Mouse (Mus musculus) heart, embryonic 13.5 days (tissue): ENCODE measurements at regions not wholly inside any gene's neighbourhood (a gene's known extent, or its start where the extent isn't known, plus 50 kb on each side); places are given as distances from the start of the nearest gene placed in this dataset.

Experiments
- ATAC-seq: fragments of 200-750 bp; cut with Nextera tagmentation; 2 replicates; pipeline ENCODE4 v1.8.0; 2017; ENCODE audit warnings: moderate TSS enrichment; ENCODE audit not compliant: insufficient number of reproducible peaks, low FRiP score, low TSS enrichment; ENCODE audit errors: extremely low read depth
- H3K27ac ChIP-seq: fragments of 300-500 bp; sonication (generic); replicated peaks from 2 replicates; pipeline ENCODE4 v1.5.1; 2015; ENCODE audit warnings: moderate library complexity, mild to moderate bottlenecking, inconsistent platforms
- H3K27me3 ChIP-seq: fragments of 300-500 bp; sonication (generic); replicated peaks from 2 replicates; pipeline ENCODE4 v1.6.1; 2015; ENCODE audit warnings: mild to moderate bottlenecking, inconsistent platforms
- H3K36me3 ChIP-seq: fragments of 300-500 bp; sonication (generic); 2 replicates; pipeline ENCODE4 v1.6.1; 2015; ENCODE audit warnings: mild to moderate bottlenecking, inconsistent platforms
- H3K4me1 ChIP-seq: fragments of 300-500 bp; sonication (generic); 2 replicates; pipeline ENCODE4 v1.6.1; 2015; ENCODE audit warnings: inconsistent platforms
- H3K4me2 ChIP-seq: fragments of 300-500 bp; sonication (generic); 2 replicates; pipeline ENCODE4 v1.6.1; 2015; ENCODE audit warnings: inconsistent platforms, mild to moderate bottlenecking, moderate library complexity
- H3K4me3 ChIP-seq: fragments of 300-500 bp; sonication (generic); 2 replicates; pipeline ENCODE4 v1.5.1; 2015; ENCODE audit warnings: moderate library complexity, mild to moderate bottlenecking, inconsistent platforms
- H3K9ac ChIP-seq: fragments of 300-500 bp; sonication (generic); 2 replicates; pipeline ENCODE4 v1.6.1; 2015; ENCODE audit warnings: inconsistent platforms, mild to moderate bottlenecking, moderate library complexity
- H3K9me3 ChIP-seq: fragments of 300-500 bp; sonication (generic); 2 replicates; pipeline ENCODE4 v1.6.1; 2016; ENCODE audit warnings: inconsistent platforms
- WGBS: fragments of 180-500 bp; shearing (Covaris S2); methylation state at CpG from one replicate; pipeline ENCODE4 v1.1.7; 2015; ENCODE audit warnings: mixed read lengths; 5-methylcytosine and 5-hydroxymethylcytosine counted together

- no peaks in the 10 kb centered on the region for H3K4me1 ChIP-seq
- H3K9me3 ChIP-seq: no peaks in the 10 kb centered on the region
- H3K9ac ChIP-seq: no peak overlapping the region
- H3K36me3 ChIP-seq: no peaks in the 10 kb centered on the region
- H3K27me3 ChIP-seq: no peaks in the 10 kb centered on the region
- no peak overlapping the region for H3K4me3 ChIP-seq
- H3K27ac ChIP-seq: no peak overlapping the region
- no peak overlapping the region for H3K4me2 ChIP-seq
- no peak for ATAC-seq
- WGBS: 42% methylated on average over 6 of the region's 6 CpGs
Observed at GRCm38 (mm10) chr2:117432010-117432409, 89.2 kb upstream of the Rasgrp1 start.

- Histone ChIP-seq H3K27me3 (no peaks in the 10 kb centered on the region), H3K9me3 (no peaks in the 10 kb centered on the region), H3K9ac (no peak overlapping the region), H3K4me3 (no peak overlapping the region), H3K27ac (no peak overlapping the region), H3K4me2 (no peak overlapping the region), H3K4me1 (no peaks in the 10 kb centered on the region), H3K36me3 (no peaks in the 10 kb centered on the region)
- WGBS: 59% methylated on average over 2 of the region's 2 CpGs
- no peak for ATAC-seq
Observed at GRCm38 (mm10) chr2:117432923-117433322, 90.1 kb upstream of the Rasgrp1 start.

GRCm38 (mm10) chr2:117433482-117433881 is 90.7 kb upstream of the Rasgrp1 start:
- Histone ChIP-seq H3K4me3 (no peak overlapping the region), H3K4me1 (no peaks in the 10 kb centered on the region), H3K36me3 (no peaks in the 10 kb centered on the region), H3K27me3 (no peaks in the 10 kb centered on the region), H3K9ac (no peak overlapping the region), H3K9me3 (no peaks in the 10 kb centered on the region), H3K27ac (no peak overlapping the region), H3K4me2 (no peak overlapping the region)
- no peak for ATAC-seq
- 63% methylated on average over 2 of the region's 2 CpGs for WGBS

GRCm38 (mm10) chr2:117438079-117438478 is 95.3 kb upstream of the Rasgrp1 start:
- no peaks in the 10 kb centered on the region for H3K4me1 ChIP-seq
- no peaks in the 10 kb centered on the region for H3K9me3 ChIP-seq
- H3K4me3 ChIP-seq: no peak overlapping the region
- no peak overlapping the region for H3K9ac ChIP-seq
- no peak for ATAC-seq
- H3K27me3 ChIP-seq: no peaks in the 10 kb centered on the region
- no peaks in the 10 kb centered on the region for H3K36me3 ChIP-seq
- H3K27ac ChIP-seq: no peak overlapping the region
- 72% methylated on average over 12 of the region's 12 CpGs for WGBS
- H3K4me2 ChIP-seq: no peak overlapping the region

- no peak overlapping the region for H3K4me3 ChIP-seq
Observed at GRCm38 (mm10) chr2:117438586-117439371, 96.0 kb upstream of the Rasgrp1 start.

GRCm38 (mm10) chr2:117439372-117440183 is 96.8 kb upstream of the Rasgrp1 start:
- no peaks in the 10 kb centered on the region for H3K36me3 ChIP-seq
- no peaks in the 10 kb centered on the region for H3K27me3 ChIP-seq
- WGBS: 58% methylated on average over 12 of the region's 12 CpGs
- H3K4me1 ChIP-seq: peaks cover 8% of the 10 kb centered on the region
- H3K27ac ChIP-seq: no peak overlapping the region
- H3K4me2 ChIP-seq: no peak overlapping the region
- no peaks in the 10 kb centered on the region for H3K9me3 ChIP-seq
- H3K4me3 ChIP-seq: no peak overlapping the region
- no peak overlapping the region for H3K9ac ChIP-seq
- no peak for ATAC-seq

More at GRCm38 (mm10) chr2:117438586-117439371, 96.0 kb upstream of the Rasgrp1 start:
- Histone ChIP-seq H3K27ac (no peak overlapping the region), H3K9ac (no peak overlapping the region), H3K4me1 (peaks cover under 1% of the 10 kb centered on the region; the same call in 1 of the 2 replicates), H3K4me2 (no peak overlapping the region), H3K36me3 (no peaks in the 10 kb centered on the region), H3K9me3 (no peaks in the 10 kb centered on the region), H3K27me3 (no peaks in the 10 kb centered on the region)
- WGBS: 58% methylated on average over 8 of the region's 8 CpGs
- no peak for ATAC-seq

- Histone ChIP-seq H3K4me1 (peaks cover 10% of the 10 kb centered on the region), H3K9me3 (no peaks in the 10 kb centered on the region), H3K36me3 (no peaks in the 10 kb centered on the region), H3K9ac (no peak overlapping the region), H3K4me3 (no peak overlapping the region), H3K27ac (no peak overlapping the region), H3K4me2 (no peak overlapping the region), H3K27me3 (no peaks in the 10 kb centered on the region)
- WGBS: 79% methylated on average over 7 of the region's 7 CpGs
- no peak for ATAC-seq
Observed at GRCm38 (mm10) chr2:117440801-117441281, 98.0 kb upstream of the Rasgrp1 start.

GRCm38 (mm10) chr2:117442862-117443261 is 100.1 kb upstream of the Rasgrp1 start:
- no peak overlapping the region for H3K9ac ChIP-seq
- H3K27me3 ChIP-seq: no peaks in the 10 kb centered on the region
- no peak for ATAC-seq
- peaks cover 10% of the 10 kb centered on the region for H3K4me1 ChIP-seq
- 72% methylated on average over 4 of the region's 4 CpGs for WGBS
- no peak overlapping the region for H3K4me3 ChIP-seq
- H3K36me3 ChIP-seq: no peaks in the 10 kb centered on the region
- no peak overlapping the region for H3K27ac ChIP-seq
- no peaks in the 10 kb centered on the region for H3K9me3 ChIP-seq
- H3K4me2 ChIP-seq: no peak overlapping the region

GRCm38 (mm10) chr2:117444671-117445070 is 101.9 kb upstream of the Rasgrp1 start:
- no peaks in the 10 kb centered on the region for H3K36me3 ChIP-seq
- no peak overlapping the region for H3K27ac ChIP-seq
- no peak overlapping the region for H3K4me3 ChIP-seq
- H3K9me3 ChIP-seq: no peaks in the 10 kb centered on the region
- H3K9ac ChIP-seq: no peak overlapping the region
- no peaks in the 10 kb centered on the region for H3K27me3 ChIP-seq
- no peak overlapping the region for H3K4me2 ChIP-seq
- WGBS: 33% methylated on average over 5 of the region's 5 CpGs
- ATAC-seq: no peak
- H3K4me1 ChIP-seq: peaks cover 10% of the 10 kb centered on the region

GRCm38 (mm10) chr2:117446876-117447275 is 104.1 kb upstream of the Rasgrp1 start:
- Histone ChIP-seq H3K4me3 (no peak overlapping the region), H3K9me3 (no peaks in the 10 kb centered on the region), H3K4me1 (peaks cover 20% of the 10 kb centered on the region), H3K36me3 (no peaks in the 10 kb centered on the region), H3K27me3 (no peaks in the 10 kb centered on the region), H3K27ac (no peak overlapping the region), H3K9ac (no peak overlapping the region), H3K4me2 (no peak overlapping the region)
- no peak for ATAC-seq
- WGBS: 78% methylated on average over 4 of the region's 4 CpGs

- Histone ChIP-seq H3K9ac (no peak overlapping the region), H3K9me3 (no peaks in the 10 kb centered on the region), H3K4me2 (no peak overlapping the region), H3K36me3 (no peaks in the 10 kb centered on the region), H3K27ac (no peak overlapping the region), H3K27me3 (no peaks in the 10 kb centered on the region), H3K4me1 (peaks cover 10% of the 10 kb centered on the region), H3K4me3 (no peak overlapping the region)
- 53% methylated on average over 7 of the region's 7 CpGs for WGBS
- ATAC-seq: no peak
Observed at GRCm38 (mm10) chr2:117450172-117450865, 107.5 kb upstream of the Rasgrp1 start.
